Mouse (Mus musculus) heart, embryonic 14.5 days (tissue): ENCODE measurements around the gene Wars2. TPM values are rescaled to one million over a fixed set of nuclear protein-coding genes. Genes with fewer than 3 reads are reported as not detected.

ENCODE experiments used
- ATAC-seq: fragments of 200-750 bp; cut with Nextera tagmentation; 2 replicates; pipeline ENCODE4 v1.8.0; 2017; ENCODE audit warnings: low read depth, moderate TSS enrichment; ENCODE audit not compliant: insufficient number of reproducible peaks, insufficient read depth, low FRiP score
- H3K27ac ChIP-seq, 2 experiments: fragments of 200-500 bp in 1 of 2; fragments of 300-500 bp in 1 of 2; sonication (generic) in 1 of 2; replicated peaks in 1 of 2; 2 replicates each; pipeline ENCODE4 v1.5.1; 2012 to 2014; ENCODE audit warnings: low read depth in 2 of 2, low read length in 2 of 2, control low read depth in 1 of 2, mild to moderate bottlenecking in 1 of 2, mixed read lengths in 1 of 2; ENCODE audit not compliant: control insufficient read depth in 1 of 2, insufficient read depth in 1 of 2
- H3K27me3 ChIP-seq: fragments of 300-500 bp; sonication (generic); 2 replicates; pipeline ENCODE4 v1.6.1; 2014; ENCODE audit warnings: mild to moderate bottlenecking, low read length, control low read depth; ENCODE audit not compliant: control insufficient read depth, insufficient read depth
- H3K36me3 ChIP-seq: fragments of 300-500 bp; sonication (generic); 2 replicates; pipeline ENCODE4 v1.6.1; 2014; ENCODE audit warnings: mild to moderate bottlenecking, control low read depth, low read length, mixed read lengths; ENCODE audit not compliant: control insufficient read depth, insufficient read depth
- H3K4me1 ChIP-seq, 2 experiments: fragments of 200-500 bp in 1 of 2; fragments of 300-500 bp in 1 of 2; sonication (generic) in 1 of 2; 2 replicates each; pipeline ENCODE4 v1.6.1; 2012 to 2014; ENCODE audit warnings: low read length in 2 of 2, control low read depth in 1 of 2, mixed read lengths in 1 of 2; ENCODE audit not compliant: control insufficient read depth in 2 of 2, insufficient read depth in 2 of 2
- H3K4me2 ChIP-seq: fragments of 300-500 bp; sonication (generic); 2 replicates; pipeline ENCODE4 v1.6.1; 2014; ENCODE audit warnings: mild to moderate bottlenecking, low read length
- H3K4me3 ChIP-seq, 2 experiments: fragments of 200-500 bp in 1 of 2; fragments of 300-500 bp in 1 of 2; sonication (generic) in 1 of 2; 2 replicates each; pipeline ENCODE4 v1.5.1; 2012 to 2014; ENCODE audit warnings: low read length in 2 of 2, mild to moderate bottlenecking in 2 of 2, control low read depth in 1 of 2, low read depth in 1 of 2, moderate library complexity in 1 of 2; ENCODE audit not compliant: control insufficient read depth in 1 of 2, insufficient read depth in 1 of 2
- H3K9ac ChIP-seq: fragments of 300-500 bp; sonication (generic); 2 replicates; pipeline ENCODE4 v1.6.1; 2014; ENCODE audit warnings: mild to moderate bottlenecking, low read length
- H3K9me3 ChIP-seq: fragments of 300-500 bp; sonication (generic); 2 replicates; pipeline ENCODE4 v1.6.1; 2016; ENCODE audit warnings: low read length, control low read depth; ENCODE audit not compliant: control insufficient read depth
- WGBS: fragments of 180-500 bp; shearing (Covaris S2); extraction: QIAGEN DNeasy Blood & Tissue Kit; methylation state at CpG from one replicate; pipeline ENCODE4 v1.1.7; 2014; 5-methylcytosine and 5-hydroxymethylcytosine counted together
- polyA plus RNA-seq: library from polyadenylated mRNA; unstranded; fragments of >200 nt; fragmentation: Nextera tagmentation; extraction: Ambion mirVana; gene quantifications from 2 replicates; pipeline ENCODE4 v1.2.1, GENCODE M21; 2014

Gene Wars2
- polyA plus RNA-seq, 1 experiment from 2014 or later: 10.2 TPM

- Histone ChIP-seq H3K4me3 (no peak overlapping the region), H3K4me1 (peaks cover 0 to 3% of the 10 kb centered on the region in 2 experiments; a peak in 2 of 4 replicates), H3K9ac (no peak overlapping the region), H3K27me3 (no peaks in the 10 kb centered on the region), H3K36me3 (0 out of 2 replicates have a peak, but pooled peaks cover 4% of the 10 kb centered on the region), H3K9me3 (no peaks in the 10 kb centered on the region), H3K4me2 (no peak overlapping the region), H3K27ac (no peak overlapping the region)
- 63% methylated on average over 4 of the region's 4 CpGs for WGBS
- ATAC-seq: no peak
These were observed 52.7 kb downstream of the Wars2 start for GRCm38 (mm10) chr3:99193576-99193975.

- H3K9me3 ChIP-seq: no peaks in the 10 kb centered on the region
- 0 out of 2 replicates have a peak, but pooled peaks cover 3% of the 10 kb centered on the region for H3K36me3 ChIP-seq
- no peaks in the 10 kb centered on the region for H3K4me1 ChIP-seq
- ATAC-seq: no peak
- no peak overlapping the region for H3K9ac ChIP-seq
- no peaks in the 10 kb centered on the region for H3K27me3 ChIP-seq
- no peak overlapping the region for H3K27ac ChIP-seq
- no peak overlapping the region for H3K4me3 ChIP-seq
- H3K4me2 ChIP-seq: no peak overlapping the region
These were observed 62.5 kb downstream of the Wars2 start for GRCm38 (mm10) chr3:99203331-99203730.

GRCm38 (mm10) chr3:99208416-99208815 lies 67.5 kb downstream of the Wars2 start:
- H3K36me3 ChIP-seq: no peaks in the 10 kb centered on the region
- no peak overlapping the region for H3K27ac ChIP-seq
- H3K27me3 ChIP-seq: no peaks in the 10 kb centered on the region
- no peak for ATAC-seq
- H3K9me3 ChIP-seq: no peaks in the 10 kb centered on the region
- no peak overlapping the region for H3K9ac ChIP-seq
- 25% methylated on average over 1 of the region's 1 CpGs for WGBS
- no peak overlapping the region for H3K4me2 ChIP-seq
- no peak overlapping the region for H3K4me3 ChIP-seq
- H3K4me1 ChIP-seq: no peaks in the 10 kb centered on the region; a peak in 1 of 4 replicates

- Histone ChIP-seq H3K9ac (no peak overlapping the region), H3K27me3 (no peaks in the 10 kb centered on the region), H3K9me3 (no peaks in the 10 kb centered on the region), H3K4me1 (no peaks in the 10 kb centered on the region; a peak in 1 of 4 replicates), H3K4me2 (no peak overlapping the region), H3K27ac (no peak overlapping the region), H3K36me3 (peaks cover 4% of the 10 kb centered on the region; the same call in 1 of the 2 replicates), H3K4me3 (no peak overlapping the region)
- no peak for ATAC-seq
- 73% methylated on average over 14 of the region's 14 CpGs for WGBS
These were observed 70.3 kb downstream of the Wars2 start for GRCm38 (mm10) chr3:99211105-99211698.

- Histone ChIP-seq H3K27ac (no peak overlapping the region), H3K4me2 (no peak overlapping the region), H3K9me3 (no peaks in the 10 kb centered on the region), H3K36me3 (no peaks in the 10 kb centered on the region), H3K9ac (no peak overlapping the region), H3K27me3 (0 out of 2 replicates have a peak, but pooled peaks cover 3% of the 10 kb centered on the region), H3K4me3 (no peak overlapping the region), H3K4me1 (no peaks in the 10 kb centered on the region)
- WGBS: 76% methylated on average over 2 of the region's 2 CpGs
- no peak for ATAC-seq
These were observed 86.9 kb downstream of the Wars2 start for GRCm38 (mm10) chr3:99227807-99228206.

GRCm38 (mm10) chr3:99233393-99234318 lies 92.8 kb downstream of the Wars2 start:
- Histone ChIP-seq H3K4me1 (peaks cover 4 to 5% of the 10 kb centered on the region in 2 experiments; a peak in 2 of 4 replicates), H3K9me3 (no peaks in the 10 kb centered on the region), H3K36me3 (no peaks in the 10 kb centered on the region), H3K27ac (no peak overlapping the region), H3K9ac (peak overlapping the region; percentile 39), H3K27me3 (peaks cover 48% of the 10 kb centered on the region), H3K4me3 (peak overlapping the region; percentile 23 to 33), H3K4me2 (peak overlapping the region; percentile 62)
- no peak for ATAC-seq
- 6% methylated on average over 20 of the region's 20 CpGs for WGBS

GRCm38 (mm10) chr3:99234319-99234869 lies 93.5 kb downstream of the Wars2 start:
- H3K4me3 ChIP-seq: peak overlapping the region; percentile 23 to 33
- H3K27ac ChIP-seq: no peak overlapping the region
- H3K4me1 ChIP-seq: peaks cover 4 to 5% of the 10 kb centered on the region in 2 experiments; a peak in 2 of 4 replicates
- H3K9ac ChIP-seq: no peak overlapping the region
- no peaks in the 10 kb centered on the region for H3K36me3 ChIP-seq
- WGBS: 9% methylated on average over 17 of the region's 17 CpGs
- H3K27me3 ChIP-seq: peaks cover 55% of the 10 kb centered on the region
- no peaks in the 10 kb centered on the region for H3K9me3 ChIP-seq
- no peak for ATAC-seq
- H3K4me2 ChIP-seq: peak overlapping the region; percentile 62
